Mouse (Mus musculus): ENCODE measurements at regions not wholly inside any gene's neighbourhood (a gene's known extent, or its start where the extent isn't known, plus 50 kb on each side); places are given as distances from the start of the nearest gene placed in this dataset.

DNA sequence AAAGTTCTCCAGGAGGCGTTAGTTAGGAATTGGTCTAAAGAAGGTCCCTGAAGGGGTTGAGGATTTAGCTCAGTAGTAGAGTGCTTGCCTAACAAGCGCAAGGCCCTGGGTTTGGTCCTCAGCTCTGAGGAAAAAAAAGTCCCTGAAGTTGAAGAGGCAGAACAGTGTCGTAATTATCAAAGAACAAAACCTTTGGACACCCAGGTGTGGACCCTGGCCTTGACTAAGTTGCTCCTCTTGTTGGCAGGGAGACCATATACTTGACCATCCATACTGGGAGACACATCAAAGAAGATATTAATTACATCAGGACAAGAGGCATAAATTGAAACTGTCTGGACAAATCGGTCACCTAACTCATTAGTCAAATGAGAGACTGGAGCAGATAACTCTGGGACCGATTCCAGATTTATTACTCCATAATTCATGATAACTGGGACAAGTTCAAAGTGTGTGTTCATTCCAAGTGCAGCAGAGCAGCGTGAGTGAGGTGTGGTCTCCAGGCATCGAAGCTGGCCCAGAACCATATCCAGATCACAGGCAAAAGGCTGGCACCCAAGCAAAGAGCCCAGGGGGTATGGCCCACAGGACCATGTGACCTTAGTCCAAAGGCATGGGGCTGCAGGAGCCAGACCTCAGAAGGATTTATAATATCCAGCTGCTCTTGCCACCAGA, 652.9 kb upstream of the Gm19410 start:
- no peak for ATAC-seq (ENCODE audit: insufficient read depth, low FRiP score)
- H3K9ac ChIP-seq (ENCODE audit: low read length) = no peak overlapping the region
- no peaks in the 10 kb centered on the region for H3K36me3 ChIP-seq (ENCODE audit: control insufficient read depth, insufficient read depth, low read length)
- H3K4me1 ChIP-seq (ENCODE audit: control insufficient read depth, insufficient read depth, low read length) = no peaks in the 10 kb centered on the region; the same call in 1 of the 2 replicates
- no peaks in the 10 kb centered on the region for H3K9me3 ChIP-seq (replicated peaks; ENCODE audit: control insufficient read depth, low read length)
- no peak overlapping the region for H3K4me3 ChIP-seq (replicated peaks; ENCODE audit: low read length)
- no peak overlapping the region for H3K27ac ChIP-seq (ENCODE audit: low read length)
- no peak overlapping the region for H3K4me2 ChIP-seq (ENCODE audit: low read depth, low read length)
- WGBS = 70% methylated on average over 7 of the region's 7 CpGs
- H3K27me3 ChIP-seq (ENCODE audit: control insufficient read depth, insufficient read depth, low read length) = no peaks in the 10 kb centered on the region

DNA sequence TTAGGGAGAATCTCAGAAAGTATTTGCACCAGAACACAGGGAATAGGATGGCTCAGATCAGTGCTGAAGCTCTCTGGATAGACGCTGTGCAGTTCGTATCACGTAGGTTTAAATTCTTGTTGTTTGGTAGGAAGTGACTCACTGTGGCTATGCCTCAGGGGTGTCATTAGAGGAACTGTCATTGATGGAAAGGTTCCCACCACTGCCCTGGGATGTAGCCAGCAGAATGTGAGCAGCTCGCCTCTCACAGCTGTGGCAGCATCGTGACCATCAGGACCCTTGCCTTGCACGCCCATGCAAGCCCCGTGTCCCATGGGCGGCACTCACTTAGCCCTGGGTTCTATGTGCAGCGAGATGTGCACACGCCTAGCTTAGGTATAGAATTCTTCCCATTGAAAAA, 651.6 kb upstream of the Gm19410 start:
- 67% methylated on average over 10 of the region's 10 CpGs for WGBS
- Histone ChIP-seq H3K9me3 (replicated peaks; ENCODE audit: control insufficient read depth, low read length) (no peaks in the 10 kb centered on the region), H3K9ac (ENCODE audit: low read length) (no peak overlapping the region), H3K4me1 (ENCODE audit: control insufficient read depth, insufficient read depth, low read length) (no peaks in the 10 kb centered on the region; the same call in 1 of the 2 replicates), H3K27me3 (ENCODE audit: control insufficient read depth, insufficient read depth, low read length) (no peaks in the 10 kb centered on the region), H3K27ac (ENCODE audit: low read length) (no peak overlapping the region), H3K36me3 (ENCODE audit: control insufficient read depth, insufficient read depth, low read length) (no peaks in the 10 kb centered on the region), H3K4me3 (replicated peaks; ENCODE audit: low read length) (no peak overlapping the region), H3K4me2 (ENCODE audit: low read depth, low read length) (no peak overlapping the region)
- no peak for ATAC-seq (ENCODE audit: insufficient read depth, low FRiP score)

DNA sequence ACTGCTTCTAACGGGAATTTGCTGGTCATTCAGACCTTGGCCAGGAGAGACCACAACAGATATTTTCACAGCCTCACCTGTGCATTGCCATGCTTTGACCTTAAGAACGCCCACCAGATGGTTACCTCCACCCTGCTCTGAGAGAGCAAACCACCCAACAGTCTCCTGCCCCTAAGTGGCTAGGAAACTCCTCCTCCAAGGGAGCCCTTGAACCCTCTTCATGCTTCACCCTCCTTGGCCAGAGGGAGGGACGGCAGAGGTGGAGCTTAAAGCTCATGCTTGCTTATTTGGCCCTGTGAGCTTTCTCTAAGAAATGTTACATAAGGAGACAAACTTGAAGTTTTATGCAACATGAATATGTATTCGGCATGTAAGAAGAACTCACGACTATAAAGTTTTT, 645.0 kb upstream of the Gm19410 start:
- no peaks in the 10 kb centered on the region; the same call in 1 of the 2 replicates for H3K4me1 ChIP-seq (ENCODE audit: control insufficient read depth, insufficient read depth, low read length)
- H3K27ac ChIP-seq (ENCODE audit: low read length) = no peak overlapping the region
- no peak overlapping the region for H3K4me2 ChIP-seq (ENCODE audit: low read depth, low read length)
- H3K4me3 ChIP-seq (replicated peaks; ENCODE audit: low read length) = no peak overlapping the region
- 65% methylated on average over 5 of the region's 5 CpGs for WGBS
- H3K9me3 ChIP-seq (replicated peaks; ENCODE audit: control insufficient read depth, low read length) = no peaks in the 10 kb centered on the region
- ATAC-seq (ENCODE audit: insufficient read depth, low FRiP score) = no peak
- H3K9ac ChIP-seq (ENCODE audit: low read length) = no peak overlapping the region
- no peaks in the 10 kb centered on the region for H3K27me3 ChIP-seq (ENCODE audit: control insufficient read depth, insufficient read depth, low read length)
- no peaks in the 10 kb centered on the region for H3K36me3 ChIP-seq (ENCODE audit: control insufficient read depth, insufficient read depth, low read length)

DNA sequence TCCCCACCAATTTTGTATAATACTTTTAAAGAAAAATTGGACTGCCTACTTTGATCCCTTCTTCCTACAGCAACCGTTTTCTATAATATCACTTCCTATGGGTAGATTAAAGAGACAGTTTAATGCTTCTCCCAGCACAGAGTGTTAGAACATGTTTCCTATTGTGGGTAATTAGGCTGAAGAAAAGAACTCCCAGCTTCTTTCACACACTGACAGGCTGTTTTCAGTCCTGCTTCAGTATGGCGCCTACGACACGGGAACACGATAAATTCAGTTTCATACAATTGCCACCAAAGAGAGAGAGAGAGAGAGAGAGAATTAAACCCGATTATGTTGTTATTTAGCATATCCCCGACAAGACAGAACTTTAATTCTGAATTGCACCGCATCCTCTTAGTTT, 644.5 kb upstream of the Gm19410 start:
- H3K4me3 ChIP-seq (replicated peaks; ENCODE audit: low read length) = no peak overlapping the region
- WGBS = 89% methylated on average over 8 of the region's 8 CpGs

DNA sequence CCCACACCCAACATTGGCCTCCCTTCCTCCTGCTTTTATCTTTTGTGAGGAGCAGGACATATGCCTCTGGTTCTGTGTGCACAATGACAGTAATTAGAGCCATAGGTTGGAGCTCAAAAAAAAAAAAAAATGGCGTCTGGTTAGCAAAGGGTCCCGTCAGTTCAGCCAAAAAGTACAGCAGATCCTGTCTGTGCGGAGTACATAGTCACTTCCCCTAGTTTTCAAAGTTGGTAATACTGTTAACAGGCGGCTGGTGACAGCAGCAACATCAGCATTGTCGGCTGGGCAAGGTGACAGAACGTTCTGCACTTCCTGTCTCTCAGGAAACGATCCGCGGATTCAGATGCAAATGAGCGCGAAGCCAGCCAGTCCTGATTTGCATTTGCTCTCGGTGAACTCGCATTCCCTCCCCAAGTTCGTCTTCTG, 642.4 kb upstream of the Gm19410 start:
- H3K27ac ChIP-seq (ENCODE audit: low read length) = no peak overlapping the region
- peak overlapping the region; percentile 30 for H3K4me3 ChIP-seq (replicated peaks; ENCODE audit: low read length)
- peak overlapping the region; percentile 50 for H3K4me2 ChIP-seq (ENCODE audit: low read depth, low read length)
- no peaks in the 10 kb centered on the region for H3K9me3 ChIP-seq (replicated peaks; ENCODE audit: control insufficient read depth, low read length)
- no peaks in the 10 kb centered on the region; the same call in 1 of the 2 replicates for H3K4me1 ChIP-seq (ENCODE audit: control insufficient read depth, insufficient read depth, low read length)
- no peaks in the 10 kb centered on the region for H3K27me3 ChIP-seq (ENCODE audit: control insufficient read depth, insufficient read depth, low read length)
- 8% methylated on average over 14 of the region's 14 CpGs for WGBS
- peak overlapping the region; percentile 41; the same call in 1 of the 2 replicates for H3K9ac ChIP-seq (ENCODE audit: low read length)
- no peak for ATAC-seq (ENCODE audit: insufficient read depth, low FRiP score)
- H3K36me3 ChIP-seq (ENCODE audit: control insufficient read depth, insufficient read depth, low read length) = no peaks in the 10 kb centered on the region

More for the DNA sequence above, 644.5 kb upstream of the Gm19410 start:
- H3K27ac ChIP-seq (ENCODE audit: low read length) = no peak overlapping the region
- no peaks in the 10 kb centered on the region for H3K36me3 ChIP-seq (ENCODE audit: control insufficient read depth, insufficient read depth, low read length)
- ATAC-seq (ENCODE audit: insufficient read depth, low FRiP score) = no peak
- H3K9me3 ChIP-seq (replicated peaks; ENCODE audit: control insufficient read depth, low read length) = no peaks in the 10 kb centered on the region
- no peaks in the 10 kb centered on the region for H3K27me3 ChIP-seq (ENCODE audit: control insufficient read depth, insufficient read depth, low read length)
- H3K4me2 ChIP-seq (ENCODE audit: low read depth, low read length) = no peak overlapping the region
- no peak overlapping the region for H3K9ac ChIP-seq (ENCODE audit: low read length)
- no peaks in the 10 kb centered on the region; the same call in 1 of the 2 replicates for H3K4me1 ChIP-seq (ENCODE audit: control insufficient read depth, insufficient read depth, low read length)

DNA sequence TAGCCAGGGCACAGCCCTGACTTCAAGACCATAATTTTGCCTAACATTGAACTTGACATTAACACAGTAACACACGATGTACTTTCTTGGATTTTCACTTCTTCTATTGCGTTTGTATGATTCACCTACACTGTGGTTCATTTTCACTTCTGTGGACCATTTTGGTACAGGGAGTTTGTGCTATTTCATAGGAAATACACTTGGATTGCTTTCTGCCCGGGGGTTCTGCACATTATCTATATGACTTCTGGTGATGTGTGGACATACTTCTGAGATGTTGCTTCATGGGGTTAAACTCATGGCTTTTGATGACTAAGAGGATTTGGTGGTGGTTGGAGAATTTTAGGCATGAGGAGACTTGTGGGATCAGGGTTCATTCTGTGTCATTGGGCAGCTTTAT, 640.4 kb upstream of the Gm19410 start:
- 77% methylated on average over 3 of the region's 3 CpGs for whole genome bisulfite sequencing
- Histone ChIP-seq H3K4me3 (replicated peaks; ENCODE audit: low read length) (no peak overlapping the region), H3K27ac (ENCODE audit: low read length) (no peak overlapping the region), H3K4me1 (ENCODE audit: control insufficient read depth, insufficient read depth, low read length) (no peaks in the 10 kb centered on the region; the same call in 1 of the 2 replicates), H3K9ac (ENCODE audit: low read length) (no peak overlapping the region), H3K36me3 (ENCODE audit: control insufficient read depth, insufficient read depth, low read length) (no peaks in the 10 kb centered on the region), H3K9me3 (replicated peaks; ENCODE audit: control insufficient read depth, low read length) (no peaks in the 10 kb centered on the region), H3K27me3 (ENCODE audit: control insufficient read depth, insufficient read depth, low read length) (no peaks in the 10 kb centered on the region), H3K4me2 (ENCODE audit: low read depth, low read length) (no peak overlapping the region)
- ATAC-seq (ENCODE audit: insufficient read depth, low FRiP score) = no peak

DNA sequence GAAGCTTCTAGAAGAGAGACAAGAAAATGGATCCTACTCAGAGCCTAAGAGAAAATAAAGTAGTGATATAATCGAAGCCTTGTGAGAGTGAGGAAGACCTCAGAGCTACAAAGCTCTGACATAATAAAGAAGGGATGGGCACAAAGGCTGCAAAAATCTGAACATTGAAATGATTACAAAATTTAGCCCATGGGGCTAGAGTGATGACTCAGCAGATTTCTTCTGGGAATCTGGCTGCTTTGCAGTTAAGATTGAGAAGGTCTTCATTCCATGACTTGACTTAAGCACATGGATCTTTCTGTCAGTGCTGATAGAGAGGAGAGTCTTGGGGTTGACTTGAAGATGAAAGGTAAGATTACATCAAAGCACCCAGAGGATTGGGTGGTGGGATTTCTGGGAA, 633.3 kb upstream of the Gm19410 start:
- no peak for ATAC-seq (ENCODE audit: insufficient read depth, low FRiP score)
- WGBS = 90% methylated on average over 1 of the region's 1 CpGs
- H3K27me3 ChIP-seq (ENCODE audit: control insufficient read depth, insufficient read depth, low read length) = no peaks in the 10 kb centered on the region
- H3K27ac ChIP-seq (ENCODE audit: low read length) = no peak overlapping the region
- no peaks in the 10 kb centered on the region for H3K36me3 ChIP-seq (ENCODE audit: control insufficient read depth, insufficient read depth, low read length)
- no peaks in the 10 kb centered on the region for H3K9me3 ChIP-seq (replicated peaks; ENCODE audit: control insufficient read depth, low read length)
- no peak overlapping the region for H3K9ac ChIP-seq (ENCODE audit: low read length)
- no peaks in the 10 kb centered on the region; the same call in 1 of the 2 replicates for H3K4me1 ChIP-seq (ENCODE audit: control insufficient read depth, insufficient read depth, low read length)
- no peak overlapping the region for H3K4me3 ChIP-seq (replicated peaks; ENCODE audit: low read length)
- no peak overlapping the region for H3K4me2 ChIP-seq (ENCODE audit: low read depth, low read length)

DNA sequence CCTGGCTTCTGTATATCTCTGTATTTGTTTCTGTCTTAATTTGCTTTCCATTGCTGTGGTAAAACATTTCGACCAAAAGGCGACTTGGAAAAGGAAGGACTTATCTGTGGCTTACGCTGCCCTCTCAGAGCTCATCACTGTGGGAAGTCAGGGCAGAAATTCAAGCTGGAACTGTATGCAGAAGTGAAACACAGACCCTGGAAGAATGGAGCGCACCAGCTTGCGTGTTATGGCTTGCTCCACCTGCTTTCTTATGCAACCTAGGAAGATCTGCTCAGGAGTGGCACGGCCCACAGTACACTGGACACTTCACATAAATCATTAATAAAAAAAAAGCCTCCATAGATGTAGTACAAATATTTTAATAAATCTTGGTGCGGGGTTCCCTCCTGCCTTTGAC, 630.0 kb upstream of the Gm19410 start:
- Histone ChIP-seq H3K9ac (ENCODE audit: low read length) (no peak overlapping the region), H3K4me2 (ENCODE audit: low read depth, low read length) (no peak overlapping the region), H3K27me3 (ENCODE audit: control insufficient read depth, insufficient read depth, low read length) (no peaks in the 10 kb centered on the region), H3K36me3 (ENCODE audit: control insufficient read depth, insufficient read depth, low read length) (no peaks in the 10 kb centered on the region), H3K4me3 (replicated peaks; ENCODE audit: low read length) (no peak overlapping the region), H3K4me1 (ENCODE audit: control insufficient read depth, insufficient read depth, low read length) (no peaks in the 10 kb centered on the region; the same call in 1 of the 2 replicates), H3K27ac (ENCODE audit: low read length) (no peak overlapping the region), H3K9me3 (replicated peaks; ENCODE audit: control insufficient read depth, low read length) (no peaks in the 10 kb centered on the region)
- ATAC-seq (ENCODE audit: insufficient read depth, low FRiP score) = no peak; the same call in 1 of the 2 replicates
- 71% methylated on average over 7 of the region's 7 CpGs for WGBS

DNA sequence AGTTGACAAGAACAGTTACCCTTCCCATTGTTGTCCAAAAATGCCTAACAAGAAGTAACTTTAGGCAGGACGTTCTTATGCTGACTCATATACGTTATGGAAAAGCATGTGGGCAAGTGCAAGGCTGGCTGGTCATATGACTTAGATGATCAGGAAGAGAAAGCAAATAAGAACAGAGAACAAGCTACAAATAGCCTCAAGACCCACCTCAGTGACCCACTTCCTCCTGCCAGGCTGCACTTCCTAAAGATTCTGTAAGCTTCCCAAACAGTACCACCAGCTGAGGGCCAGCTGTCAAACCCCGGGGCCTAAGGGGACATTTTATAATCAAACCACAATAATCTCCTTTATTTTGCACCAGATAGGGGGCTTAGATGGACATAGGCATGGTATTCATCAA, 628.9 kb upstream of the Gm19410 start:
- Histone ChIP-seq H3K9ac (ENCODE audit: low read length) (no peak overlapping the region), H3K4me2 (ENCODE audit: low read depth, low read length) (no peak overlapping the region), H3K27ac (ENCODE audit: low read length) (no peak overlapping the region), H3K9me3 (replicated peaks; ENCODE audit: control insufficient read depth, low read length) (no peaks in the 10 kb centered on the region), H3K4me3 (replicated peaks; ENCODE audit: low read length) (no peak overlapping the region), H3K36me3 (ENCODE audit: control insufficient read depth, insufficient read depth, low read length) (no peaks in the 10 kb centered on the region), H3K27me3 (ENCODE audit: control insufficient read depth, insufficient read depth, low read length) (no peaks in the 10 kb centered on the region), H3K4me1 (ENCODE audit: control insufficient read depth, insufficient read depth, low read length) (no peaks in the 10 kb centered on the region)
- WGBS = 79% methylated on average over 3 of the region's 3 CpGs
- no peak for ATAC-seq (ENCODE audit: insufficient read depth, low FRiP score)

Measured in stomach, embryonic 16.5 days (tissue).